Mouse (Mus musculus): ENCODE measurements around the gene Rnf167.
A peak's percentile ranks its signal among the peaks of the same experiment; 100 is the strongest.

Gene Rnf167

DNA sequence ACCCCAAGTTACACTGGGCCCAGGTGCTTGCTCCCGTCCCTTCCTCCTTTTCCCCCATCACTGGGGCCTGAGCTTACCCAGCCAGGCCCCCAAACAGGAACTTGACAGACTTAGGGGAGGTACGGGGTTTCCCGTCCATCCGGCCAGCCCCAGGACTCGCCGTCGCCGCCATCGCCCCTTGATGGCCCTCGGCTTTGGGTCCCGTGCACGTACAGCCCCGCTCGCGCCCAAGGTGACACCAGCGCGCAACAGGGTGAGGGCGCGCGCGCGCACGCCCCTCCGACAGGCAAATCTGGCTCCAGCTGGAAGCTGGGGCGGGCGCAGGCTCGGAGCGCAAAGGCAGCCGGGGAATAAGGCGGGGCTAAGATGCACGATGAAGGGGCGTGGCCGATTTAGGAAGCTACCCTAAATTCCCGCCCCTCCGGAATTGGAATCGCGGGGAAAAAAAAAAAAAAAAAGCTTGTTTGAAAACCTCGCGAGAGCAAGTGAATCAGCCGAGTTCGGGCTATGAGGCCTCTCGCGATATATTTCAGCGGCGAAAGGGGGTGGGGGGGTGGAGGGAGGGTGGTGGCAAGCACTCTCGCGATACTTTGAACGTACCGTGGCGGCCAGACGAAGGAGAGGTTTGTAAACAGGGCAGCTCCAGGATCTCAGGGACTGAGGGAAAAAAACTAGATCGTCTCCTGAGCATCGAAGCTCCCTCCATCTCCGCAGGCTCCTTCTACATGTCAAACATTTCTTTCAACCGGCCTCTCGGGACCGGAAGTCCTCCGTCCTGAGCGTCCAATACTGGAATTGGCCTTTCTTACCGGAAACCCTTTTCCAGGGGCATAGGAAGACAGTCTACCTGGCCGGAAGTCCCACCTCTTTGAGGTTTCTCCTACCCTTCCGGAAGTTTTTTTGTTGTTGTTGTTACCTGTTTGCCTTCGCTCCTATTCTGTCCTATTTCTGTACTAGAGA is at the start of gene Rnf167, which contains the start of gene Slc25a11:
Rnf167 (plus strand) TSS at position 545 of the 960 bp plus-strand sequence.
Slc25a11 (minus strand) TSS at position 789 of the 960 bp plus-strand sequence.
- DNase-seq (ENCODE audit: extremely low read depth, low read depth, low spot score) = peak; percentile 90

DNA sequence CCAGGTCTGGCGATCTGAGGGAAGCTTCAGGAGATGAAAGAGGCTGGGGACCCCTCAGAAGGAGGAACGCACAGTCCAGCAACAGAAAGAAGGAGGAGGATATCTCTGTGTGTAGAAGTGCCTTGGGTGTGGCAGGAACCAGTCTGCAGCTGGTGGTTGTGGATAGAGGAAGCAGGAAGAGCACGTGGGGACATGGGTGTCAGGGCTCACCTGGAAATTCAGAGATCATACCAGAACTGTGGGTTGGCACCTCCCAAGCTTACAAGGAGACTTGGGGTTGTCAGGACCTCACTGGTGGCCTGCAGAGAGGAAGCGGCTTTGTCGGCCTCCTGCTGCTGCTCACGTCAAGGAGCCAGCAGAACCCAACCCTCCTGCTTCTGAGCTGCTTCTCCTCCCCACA is 49.7 kb upstream of the Rnf167 start:
- DNase-seq (ENCODE audit: extremely low read depth, low read depth, low spot score) = no peak

DNA sequence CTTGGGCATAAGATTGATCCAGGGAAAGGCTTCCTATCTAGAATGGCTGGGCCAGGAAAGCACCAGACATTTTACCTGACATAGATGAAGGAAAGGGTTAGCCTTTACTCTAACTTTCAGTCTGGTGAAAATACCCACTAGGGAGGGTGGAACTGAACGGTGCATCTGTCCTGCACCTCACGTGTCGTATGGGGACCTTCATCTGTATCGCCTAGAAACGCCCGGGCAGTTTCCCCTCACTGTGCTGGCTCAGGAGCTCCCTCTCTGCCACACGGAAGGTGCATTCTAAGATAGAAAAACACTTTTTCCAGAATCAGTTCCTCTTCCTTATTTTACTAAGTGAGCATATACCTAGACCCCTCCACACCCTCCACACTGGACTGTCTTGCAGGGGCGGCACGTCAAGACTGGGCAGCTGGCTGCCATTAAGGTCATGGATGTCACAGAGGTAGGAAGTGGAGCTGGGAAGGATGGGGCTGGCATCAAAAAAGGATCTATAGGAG is 48.5 kb upstream of the Rnf167 start:
- DNase-seq (ENCODE audit: extremely low read depth, low read depth, low spot score) = no peak

DNA sequence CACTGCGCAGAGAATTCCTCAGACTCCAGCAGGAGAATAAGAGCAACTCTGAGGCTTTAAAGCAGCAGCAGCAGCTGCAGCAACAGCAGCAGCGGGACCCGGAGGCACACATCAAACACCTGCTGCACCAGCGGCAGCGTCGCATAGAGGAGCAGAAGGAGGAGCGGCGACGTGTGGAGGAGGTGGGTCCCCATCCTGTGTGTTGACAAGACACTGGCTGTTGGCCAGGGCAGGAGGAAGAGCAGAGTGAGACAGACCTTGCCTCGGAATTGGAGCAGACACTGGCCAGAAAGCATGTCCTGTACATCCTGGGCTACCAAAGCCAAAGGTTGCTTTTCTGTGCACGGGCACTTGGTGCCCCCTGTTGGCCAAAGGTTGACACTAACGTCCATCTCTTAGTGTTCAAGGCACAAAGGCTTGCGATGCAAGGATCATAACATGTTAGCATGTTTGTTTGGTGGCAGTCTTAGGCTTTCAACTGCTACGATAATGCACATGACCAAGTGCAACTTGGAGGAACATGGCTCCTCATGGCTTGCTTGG is 41.9 kb upstream of the Rnf167 start:
- DNase-seq (ENCODE audit: extremely low read depth, low read depth, low spot score) = no peak

DNA sequence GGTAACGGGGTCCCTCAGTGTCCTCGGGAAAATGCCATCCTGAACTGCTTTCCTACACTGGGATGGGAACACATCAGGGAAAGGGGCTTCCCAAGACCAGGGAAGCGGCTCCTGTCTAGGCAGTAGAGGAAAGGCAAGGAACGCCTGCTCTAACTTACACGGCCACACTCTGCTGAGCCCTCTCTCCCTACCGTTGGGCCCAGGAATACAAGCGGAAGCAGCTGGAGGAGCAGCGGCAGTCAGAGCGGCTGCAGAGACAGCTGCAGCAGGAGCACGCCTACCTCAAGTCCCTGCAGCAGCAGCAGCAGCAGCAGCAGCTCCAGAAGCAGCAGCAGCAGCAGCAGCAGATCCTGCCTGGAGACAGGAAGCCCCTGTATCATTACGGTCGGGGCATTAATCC is 40.3 kb upstream of the Rnf167 start:
- no peak for DNase-seq (ENCODE audit: extremely low read depth, low read depth, low spot score)

DNA sequence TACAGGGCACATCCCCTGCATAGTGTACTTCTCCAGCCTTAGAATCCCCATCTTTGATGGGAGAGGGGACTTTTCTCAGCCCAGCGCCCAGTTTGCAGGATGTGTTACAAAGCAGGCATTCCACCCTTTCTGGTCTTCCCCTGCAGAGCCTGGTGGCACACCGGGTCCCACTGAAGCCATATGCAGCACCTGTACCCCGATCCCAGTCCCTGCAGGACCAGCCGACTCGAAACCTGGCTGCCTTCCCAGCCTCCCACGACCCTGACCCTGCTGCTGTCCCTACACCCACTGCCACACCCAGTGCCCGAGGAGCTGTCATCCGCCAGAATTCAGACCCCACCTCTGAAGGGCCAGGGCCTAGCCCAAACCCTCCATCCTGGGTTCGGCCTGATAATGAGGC is 39.4 kb upstream of the Rnf167 start:
- DNase-seq (ENCODE audit: extremely low read depth, low read depth, low spot score) = no peak

DNA sequence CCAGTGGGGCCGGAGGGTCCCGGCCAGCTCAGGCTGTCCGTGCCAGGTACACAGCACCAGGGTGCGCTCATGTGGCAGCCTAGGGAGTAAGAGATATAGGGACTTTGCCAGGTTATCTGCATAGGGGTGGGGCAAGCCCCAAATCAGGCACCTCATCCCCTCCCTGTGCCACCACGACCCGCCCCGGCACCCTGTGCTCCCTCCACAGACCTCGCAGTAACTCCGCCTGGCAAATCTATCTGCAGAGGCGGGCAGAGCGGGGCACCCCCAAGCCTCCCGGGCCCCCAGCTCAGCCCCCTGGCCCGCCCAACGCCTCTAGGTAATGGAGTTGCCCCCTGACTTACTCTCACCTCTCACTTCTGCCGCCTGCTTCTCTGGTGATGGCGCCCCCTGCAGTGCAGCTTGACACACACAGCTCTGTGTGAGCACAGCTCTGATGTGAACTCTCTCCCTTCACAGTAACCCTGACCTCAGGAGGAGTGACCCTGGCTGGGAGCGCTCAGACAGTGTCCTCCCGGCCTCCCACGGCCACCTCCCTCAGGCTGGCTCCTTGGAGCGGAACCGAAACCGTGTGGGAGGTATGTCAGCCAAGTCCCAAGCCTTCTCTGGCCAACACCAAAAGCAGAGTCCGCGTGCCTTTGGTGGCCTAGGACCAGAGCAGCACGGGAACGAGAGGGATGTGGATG is 38.5 kb upstream of the Rnf167 start:
- no peak for DNase-seq (ENCODE audit: extremely low read depth, low read depth, low spot score)

DNA sequence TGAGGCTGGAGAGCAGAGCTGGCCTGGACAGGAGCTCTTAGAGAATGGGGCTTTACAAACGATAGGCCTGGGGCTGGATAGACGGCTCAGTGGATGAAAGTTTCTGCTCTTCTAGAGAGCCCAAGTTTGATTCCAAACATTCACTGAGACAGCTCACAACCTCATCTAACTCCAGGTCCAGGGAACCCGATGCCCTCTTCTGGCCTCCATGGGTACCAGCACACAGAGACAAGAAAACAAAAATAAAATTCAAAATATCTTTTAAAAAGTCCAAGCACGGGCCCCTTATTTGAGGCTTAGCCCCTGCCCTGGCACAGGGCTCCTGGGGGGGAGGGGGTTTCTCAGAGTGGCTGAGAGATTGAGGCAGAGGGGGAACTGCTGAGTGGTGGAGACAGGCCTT is 36.3 kb upstream of the Rnf167 start:
- no peak for DNase-seq (ENCODE audit: extremely low read depth, low read depth, low spot score)

DNA sequence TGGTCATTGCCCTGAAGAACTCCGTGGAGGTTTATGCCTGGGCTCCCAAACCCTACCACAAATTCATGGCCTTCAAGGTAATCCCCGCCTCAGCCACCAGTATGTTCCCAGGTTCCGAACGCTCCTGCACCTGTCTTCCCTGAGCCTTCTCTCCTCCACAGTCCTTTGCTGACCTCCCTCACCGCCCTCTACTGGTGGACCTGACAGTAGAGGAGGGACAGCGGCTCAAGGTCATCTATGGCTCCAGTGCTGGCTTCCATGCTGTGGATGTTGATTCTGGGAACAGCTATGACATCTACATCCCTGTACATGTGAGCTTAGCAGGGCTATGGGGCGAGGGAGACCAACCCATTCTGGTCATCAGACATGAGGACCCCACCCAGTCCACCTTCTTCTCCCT is 34.5 kb upstream of the Rnf167 start:
- DNase-seq (ENCODE audit: extremely low read depth, low read depth, low spot score) = no peak

DNA sequence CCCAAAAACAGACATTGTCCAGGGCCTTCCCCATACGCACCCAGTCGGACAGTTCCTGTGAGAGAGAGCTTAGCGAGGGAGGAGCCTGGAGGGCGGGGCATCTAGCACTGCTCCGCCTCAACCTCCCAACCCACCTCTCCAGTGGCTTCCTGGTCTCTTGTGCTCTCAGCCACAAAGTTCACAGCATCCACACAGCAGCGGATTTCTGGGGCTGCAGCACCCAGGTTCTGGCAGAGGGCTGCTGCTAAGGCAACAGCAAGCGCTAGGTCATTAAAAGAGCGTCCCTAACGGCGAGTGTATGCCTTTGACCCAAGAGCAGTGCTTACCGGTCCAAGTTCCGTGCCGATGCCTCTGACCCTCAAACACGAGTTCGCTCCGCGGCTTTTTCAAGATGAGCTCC is 32.0 kb upstream of the Rnf167 start:
- no peak for DNase-seq (ENCODE audit: extremely low read depth, low read depth, low spot score)

DNA sequence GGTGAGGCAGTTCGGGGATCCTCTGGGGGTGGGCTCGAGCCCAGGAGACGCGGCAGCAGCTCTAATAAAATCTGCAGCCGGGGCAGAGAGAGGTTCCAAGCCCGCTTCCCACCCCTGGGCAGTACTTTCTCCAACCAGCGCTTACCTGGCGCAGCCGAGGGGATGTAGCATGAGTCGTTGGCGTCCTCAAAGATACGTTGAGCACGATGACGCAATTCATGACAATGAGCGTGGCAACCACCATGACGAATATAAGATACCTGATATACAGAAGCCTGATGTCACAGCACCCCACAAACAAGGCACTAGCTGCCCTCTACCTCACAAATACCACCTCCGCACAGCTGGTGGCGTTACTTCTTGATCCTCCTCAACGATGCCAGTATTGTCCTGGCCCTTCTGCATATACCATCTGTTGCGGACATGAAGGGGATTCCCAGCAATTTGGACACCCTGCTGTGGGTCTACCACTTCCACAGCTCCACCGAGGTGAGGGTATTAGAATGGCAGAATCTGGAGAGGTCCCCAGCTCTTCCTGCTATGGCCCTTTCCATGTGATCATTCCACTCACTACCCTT is 31.4 kb upstream of the Rnf167 start, which contains the start of gene 4930544D05Rik:
4930544D05Rik (plus strand) TSS at position 333 of the 578 bp plus-strand sequence.
- DNase-seq (ENCODE audit: extremely low read depth, low read depth, low spot score) = no peak

DNA sequence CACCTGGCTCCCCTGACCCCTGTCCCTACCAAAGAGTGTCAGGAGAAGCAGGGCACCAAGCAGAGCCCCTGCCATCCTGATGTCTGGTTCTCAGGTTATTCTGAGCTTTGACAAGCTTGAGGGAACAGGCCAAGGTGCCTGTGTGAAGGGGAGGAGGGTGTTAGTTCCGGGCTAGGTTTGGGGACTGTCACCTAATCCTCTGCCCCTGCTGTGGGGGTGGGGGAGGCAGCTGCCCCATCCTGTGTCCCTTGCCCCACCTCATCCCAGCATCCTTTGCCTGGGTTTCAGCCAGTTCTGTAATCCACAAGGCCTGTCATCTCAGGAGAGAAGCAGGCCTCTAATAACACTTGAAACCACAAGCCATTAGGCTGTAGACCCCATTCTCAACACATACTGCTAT is 27.9 kb upstream of the Rnf167 start, which contains the start of gene Chrne:
Chrne (minus strand) TSS at position 116 of the 400 bp plus-strand sequence.
- DNase-seq (ENCODE audit: extremely low read depth, low read depth, low spot score) = no peak

DNA sequence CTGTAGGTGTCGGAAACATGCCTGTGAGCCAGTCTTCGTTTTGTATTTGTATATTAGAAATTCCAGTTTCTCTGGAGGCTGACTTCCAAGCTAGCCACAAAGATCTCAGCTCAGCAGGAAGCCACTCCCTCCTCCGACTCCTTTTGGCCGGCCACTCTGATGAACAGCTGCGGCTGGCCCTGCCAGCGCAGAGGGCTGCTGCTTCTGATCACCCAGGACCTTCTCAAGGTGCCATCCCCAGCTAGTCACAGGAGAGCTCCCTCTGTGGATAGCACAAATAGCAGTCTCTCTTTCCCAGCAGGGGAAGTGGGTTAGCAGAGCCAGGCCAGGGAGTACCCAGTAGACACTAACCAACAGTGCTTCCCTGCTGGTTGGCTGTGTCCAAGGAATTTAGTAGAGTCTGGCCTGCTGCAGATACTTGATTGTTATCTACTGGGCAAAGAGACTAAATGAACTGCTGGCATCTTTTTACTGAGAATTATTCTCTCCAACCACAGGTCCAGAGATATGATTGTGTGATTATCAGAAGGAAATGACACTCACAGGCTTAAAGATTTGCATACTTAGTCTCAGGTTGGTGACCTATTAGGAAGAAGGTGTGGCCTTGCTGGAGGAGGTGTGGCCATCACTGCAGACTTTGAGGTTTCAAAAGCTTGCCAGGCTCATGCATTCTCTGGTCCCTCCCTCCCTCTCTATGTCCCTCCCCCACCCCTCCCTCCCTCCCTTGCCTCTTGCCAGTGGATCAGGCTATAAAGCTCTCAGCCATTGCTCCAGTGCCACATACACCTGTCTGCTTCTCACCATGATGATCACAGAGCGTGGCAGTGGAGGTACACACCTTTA is 24.8 kb upstream of the Rnf167 start:
- DNase-seq (ENCODE audit: extremely low read depth, low read depth, low spot score) = no peak

DNA sequence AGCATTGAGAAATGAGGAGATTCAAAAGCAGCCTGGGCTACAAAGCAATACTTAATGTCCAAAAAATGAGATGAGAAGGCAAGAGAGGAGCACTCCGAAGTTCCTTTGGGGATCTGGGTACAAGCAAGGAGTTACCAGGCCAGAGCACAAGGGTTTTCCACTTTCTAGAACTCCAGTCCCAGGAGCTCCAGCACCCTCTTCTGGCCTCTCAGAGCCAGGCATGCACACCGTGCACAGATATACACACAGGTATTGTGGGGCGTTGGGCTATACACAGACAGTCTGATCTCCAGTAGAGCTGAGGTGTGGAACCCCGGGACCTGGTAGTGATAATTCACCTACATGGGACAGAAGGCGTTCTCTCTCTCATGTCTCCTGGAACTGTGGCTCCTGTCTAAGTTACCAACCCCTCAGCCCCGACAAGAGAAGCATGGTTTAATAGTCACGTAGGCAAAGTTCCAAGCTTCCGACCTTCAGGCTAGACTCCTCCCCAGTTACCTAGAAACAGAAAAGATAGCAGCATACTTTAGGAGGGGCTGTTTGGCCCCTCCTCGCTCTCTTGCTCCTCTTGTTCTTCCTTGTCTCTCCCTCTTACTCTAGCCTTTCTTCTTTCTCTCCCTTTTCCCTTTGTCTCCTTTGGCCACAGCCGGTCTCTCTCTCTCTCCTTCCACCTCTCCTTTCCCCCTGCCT is 23.8 kb upstream of the Rnf167 start:
- no peak for DNase-seq (ENCODE audit: extremely low read depth, low read depth, low spot score)

DNA sequence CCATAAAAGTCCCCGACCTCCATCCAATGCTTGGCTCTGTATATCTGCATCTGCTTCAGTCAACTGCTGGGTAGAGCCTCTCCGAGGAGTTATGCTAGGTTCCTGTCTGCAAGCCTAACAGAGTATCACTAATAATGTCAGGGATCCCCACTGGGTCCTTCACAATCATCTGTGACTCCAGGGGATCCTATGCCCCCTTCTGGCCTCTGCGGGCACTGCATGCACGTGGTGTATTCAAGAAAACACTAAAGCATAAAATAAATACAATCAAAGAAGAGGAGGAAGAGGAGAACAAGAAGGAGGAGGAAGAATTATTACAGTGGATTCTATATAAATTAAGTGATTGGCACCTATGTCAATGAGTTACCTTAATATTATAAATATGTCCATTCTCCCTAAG is 21.6 kb upstream of the Rnf167 start:
- DNase-seq (ENCODE audit: extremely low read depth, low read depth, low spot score) = no peak

DNA sequence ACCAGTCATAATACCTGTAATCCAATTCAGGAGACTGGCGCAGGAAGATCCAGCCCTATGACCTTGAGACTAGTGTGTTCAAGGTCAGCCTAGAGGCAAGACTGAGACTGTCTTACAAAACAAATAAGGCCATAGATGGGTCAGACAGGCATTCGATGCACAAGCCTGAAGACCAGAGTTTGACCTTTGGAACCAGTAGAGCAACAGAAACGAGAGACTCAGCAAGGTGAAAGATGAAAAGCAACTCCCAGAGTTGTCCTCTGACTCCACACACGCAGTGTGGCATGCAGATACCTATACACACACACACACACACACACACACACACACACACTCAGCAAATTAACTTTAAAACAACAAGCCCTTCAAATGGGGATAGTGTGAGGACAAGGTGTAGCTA is 20.2 kb upstream of the Rnf167 start:
- DNase-seq (ENCODE audit: extremely low read depth, low read depth, low spot score) = no peak

DNA sequence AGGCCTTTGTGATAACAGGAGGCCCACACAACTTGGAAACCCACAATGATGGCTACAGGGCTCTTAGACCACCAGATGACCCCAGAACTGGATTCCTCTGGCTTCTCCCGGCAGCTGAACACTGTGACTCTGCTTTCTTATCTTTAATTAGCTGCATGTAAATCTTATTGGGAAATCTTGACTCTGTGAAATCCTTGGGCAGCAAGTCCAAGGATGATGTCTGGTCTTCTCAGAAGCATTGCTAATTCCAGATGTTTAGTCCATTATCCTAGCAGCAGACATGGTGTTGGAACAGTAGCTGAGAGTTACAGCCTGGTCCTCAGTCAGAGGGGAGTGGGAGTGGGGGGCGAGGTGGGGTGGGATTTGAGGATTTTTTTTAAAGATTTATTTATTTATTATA is 18.6 kb upstream of the Rnf167 start:
- no peak for DNase-seq (ENCODE audit: extremely low read depth, low read depth, low spot score)

DNA sequence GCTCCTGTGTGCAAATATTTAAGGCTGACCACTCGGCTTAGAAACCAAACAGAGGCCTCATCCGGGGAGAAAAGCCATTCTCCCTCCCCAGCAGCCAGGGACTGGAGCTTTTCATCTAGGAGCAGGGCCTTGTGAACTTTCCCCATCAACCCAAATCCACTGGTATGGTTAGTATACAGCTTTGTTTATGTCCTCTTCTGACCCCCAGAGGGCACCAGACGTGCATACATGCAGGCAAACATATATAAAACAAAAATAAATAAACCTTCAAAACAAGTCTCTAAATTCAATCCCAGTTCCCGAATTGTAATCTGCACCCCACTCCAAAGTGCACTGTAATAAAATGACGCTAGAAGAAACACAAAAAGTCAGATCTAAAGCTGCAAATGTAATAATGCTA is 17.5 kb upstream of the Rnf167 start:
- no peak for DNase-seq (ENCODE audit: extremely low read depth, low read depth, low spot score)

DNA sequence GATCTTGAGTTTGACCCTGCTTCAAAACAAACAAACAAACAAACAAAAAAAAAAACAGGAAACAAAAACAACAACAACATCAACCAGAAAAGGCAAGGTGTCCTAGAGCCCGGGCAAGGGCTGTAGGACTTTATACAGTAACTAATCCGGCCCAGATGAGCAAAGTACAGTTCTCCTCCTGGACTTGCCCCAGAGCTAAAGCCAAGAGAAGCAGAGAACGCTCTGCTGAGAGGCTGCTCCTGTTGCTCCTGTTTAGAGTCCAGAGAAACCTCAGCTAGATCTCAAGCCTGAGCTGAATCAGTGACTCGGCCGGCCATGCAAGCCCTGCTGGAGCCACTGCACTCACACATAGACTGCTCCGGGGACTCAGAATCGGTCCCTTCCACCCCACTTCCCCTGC is 16.9 kb upstream of the Rnf167 start:
- no peak for DNase-seq (ENCODE audit: extremely low read depth, low read depth, low spot score)

DNA sequence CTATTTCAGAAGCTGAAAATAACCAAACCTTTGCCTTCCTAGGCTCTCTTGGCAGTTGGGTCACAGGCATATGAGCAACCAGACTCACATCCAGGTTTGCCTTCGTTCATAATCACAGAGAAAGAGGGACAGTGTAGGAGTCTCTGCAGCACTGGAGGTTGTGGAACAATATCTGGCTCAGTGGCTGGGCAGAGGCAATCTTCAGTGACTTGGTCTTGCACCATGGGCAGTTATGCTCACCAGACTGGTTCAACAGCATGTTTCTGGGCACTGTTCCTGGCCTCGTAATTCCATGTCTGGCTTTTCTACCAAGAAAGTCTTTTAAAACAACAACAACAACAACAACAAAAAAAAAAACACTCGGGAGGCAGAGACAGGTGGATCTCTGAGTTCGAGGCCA is 11.4 kb upstream of the Rnf167 start:
- peak; percentile 69 for DNase-seq (ENCODE audit: extremely low read depth, low read depth, low spot score)
